Mouse (Mus musculus) kidney, adult 9 months (tissue): Measurements from ENCODE around the gene Disp3.

Source experiments
- DNase-seq: peaks from one replicate; pipeline ENCODE4 v3.0.0; 2022

Disp3 gene

GRCm38 (mm10) chr4:148214460-148215136 lies 73.2 kb downstream of the Disp3 start:
- DNase-seq, result no peak

GRCm38 (mm10) chr4:148204873-148205232 lies 82.9 kb downstream of the Disp3 start:
- DNase-seq, result no peak

GRCm38 (mm10) chr4:148204061-148204872 lies 83.5 kb downstream of the Disp3 start:
- no peak for DNase-seq

GRCm38 (mm10) chr4:148203557-148203956 lies 84.2 kb downstream of the Disp3 start:
- no peak for DNase-seq

- DNase-seq, result no peak
These were observed 89.0 kb downstream of the Disp3 start for GRCm38 (mm10) chr4:148198721-148199120.

GRCm38 (mm10) chr4:148194400-148194799 lies 93.4 kb downstream of the Disp3 start:
- no peak for DNase-seq

- DNase-seq, result no peak
These were observed 95.0 kb downstream of the Disp3 start for GRCm38 (mm10) chr4:148192707-148193245.
